Mouse (Mus musculus): ENCODE results near the gene Fgf22.

Fgf22 gene

GRCm38 (mm10) chr10:79792339-79793040, 37.6 kb downstream of the Fgf22 start:
- no peak for DNase-seq (ENCODE audit: low read depth, low spot score)

DNA sequence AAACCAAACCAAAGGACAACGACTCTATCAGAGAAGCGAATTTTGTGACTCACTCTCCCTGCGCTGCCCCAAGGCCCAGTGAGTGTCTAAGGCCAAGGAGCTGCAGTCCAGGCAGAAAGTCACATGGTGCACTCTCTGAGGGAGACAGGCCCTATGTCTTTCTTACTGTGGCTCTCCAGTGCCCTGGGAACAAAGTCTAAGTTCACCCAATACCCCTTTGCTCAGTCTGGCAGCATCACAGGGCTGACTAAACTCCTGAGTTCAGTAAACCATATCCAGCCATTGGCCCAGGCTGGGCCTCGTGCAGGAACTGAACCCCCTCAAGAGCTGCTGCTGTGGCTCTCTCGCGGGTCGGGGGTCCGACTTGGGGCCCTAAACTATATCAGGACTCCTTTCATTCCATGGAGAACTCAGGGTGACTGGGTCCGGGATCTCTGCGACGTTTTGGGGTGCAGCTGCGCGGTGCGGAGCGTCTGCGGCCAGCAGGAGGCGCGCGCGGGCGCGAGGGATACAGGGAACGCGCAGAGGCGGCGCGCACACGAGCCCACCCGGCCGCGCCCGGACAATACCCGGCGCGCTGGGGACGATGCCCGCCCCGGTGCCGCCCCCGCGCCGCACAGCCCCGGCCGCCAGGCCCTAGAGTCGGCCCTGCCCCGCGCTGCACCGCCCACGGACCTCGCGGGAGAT, 38.3 kb downstream of the Fgf22 start, which contains the start of gene Palm:
Palm (plus strand) TSS at position 522 of the 687 bp plus-strand sequence.
- DNase-seq (ENCODE audit: low read depth, low spot score), result peak; percentile 60

DNA sequence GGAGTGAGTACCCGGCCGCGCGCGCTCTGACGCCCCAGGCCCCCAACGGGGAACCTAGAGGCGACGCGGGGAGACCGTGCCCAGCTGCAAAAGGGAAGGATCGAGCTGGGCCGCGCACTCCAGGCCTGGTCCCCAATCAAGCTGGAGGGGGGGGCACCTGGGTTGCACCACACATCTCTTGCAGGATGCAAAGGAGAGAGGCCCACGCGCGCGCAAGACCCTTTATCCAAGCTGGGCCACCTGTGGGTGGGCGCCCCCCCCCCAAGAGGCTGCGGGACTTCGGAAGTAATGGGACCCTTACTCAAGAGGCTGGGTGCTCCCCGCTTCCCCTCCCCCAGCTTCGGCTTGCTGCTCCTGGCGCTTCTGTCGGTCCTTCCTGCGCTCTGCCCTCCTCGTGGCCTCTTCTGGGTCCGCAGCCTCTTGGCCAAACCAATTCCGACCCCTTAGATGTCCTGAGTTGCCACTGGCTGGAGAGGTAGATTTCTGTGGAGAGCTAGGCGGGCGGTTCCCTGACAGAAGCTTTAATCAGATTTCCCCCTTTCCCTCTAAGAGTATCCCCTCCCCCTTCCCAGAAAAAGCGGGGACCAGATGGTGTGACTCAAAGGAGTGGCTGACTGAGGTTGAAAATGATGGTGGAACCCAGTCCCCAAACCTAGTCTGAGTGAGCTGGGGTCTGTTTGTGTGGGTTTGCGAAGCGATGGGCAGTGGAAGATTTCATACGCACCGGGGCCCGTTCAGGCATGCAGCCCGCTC, 39.0 kb downstream of the Fgf22 start:
- no peak for DNase-seq (ENCODE audit: low read depth, low spot score)

DNA sequence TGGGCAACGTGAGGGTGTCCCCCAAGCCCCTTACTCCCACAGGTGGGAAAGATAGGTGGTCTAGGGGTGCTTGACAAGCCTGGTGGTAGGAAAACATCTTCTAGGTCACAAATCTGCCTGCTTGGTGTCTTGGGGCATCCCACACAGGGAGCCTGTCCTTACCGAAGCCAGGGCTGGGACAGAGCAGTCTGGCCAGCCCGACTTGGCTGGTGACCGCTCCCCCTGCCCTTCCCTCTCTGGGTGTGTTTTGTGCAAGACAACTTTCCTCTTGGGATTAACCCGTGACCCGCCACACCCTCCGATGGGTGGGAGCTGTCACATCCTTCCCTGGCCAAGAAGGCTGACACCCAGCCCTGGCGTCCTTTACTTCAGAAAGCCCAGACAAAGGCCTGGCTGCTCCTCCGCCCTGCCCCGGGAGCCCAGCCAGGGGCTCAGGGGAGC, 39.6 kb downstream of the Fgf22 start:
- no peak for DNase-seq (ENCODE audit: low read depth, low spot score)

GRCm38 (mm10) chr10:79795905-79796304, 41.0 kb downstream of the Fgf22 start:
- no peak for DNase-seq (ENCODE audit: low read depth, low spot score)

GRCm38 (mm10) chr10:79797326-79797725, 42.5 kb downstream of the Fgf22 start:
- no peak for DNase-seq (ENCODE audit: low read depth, low spot score)

DNA sequence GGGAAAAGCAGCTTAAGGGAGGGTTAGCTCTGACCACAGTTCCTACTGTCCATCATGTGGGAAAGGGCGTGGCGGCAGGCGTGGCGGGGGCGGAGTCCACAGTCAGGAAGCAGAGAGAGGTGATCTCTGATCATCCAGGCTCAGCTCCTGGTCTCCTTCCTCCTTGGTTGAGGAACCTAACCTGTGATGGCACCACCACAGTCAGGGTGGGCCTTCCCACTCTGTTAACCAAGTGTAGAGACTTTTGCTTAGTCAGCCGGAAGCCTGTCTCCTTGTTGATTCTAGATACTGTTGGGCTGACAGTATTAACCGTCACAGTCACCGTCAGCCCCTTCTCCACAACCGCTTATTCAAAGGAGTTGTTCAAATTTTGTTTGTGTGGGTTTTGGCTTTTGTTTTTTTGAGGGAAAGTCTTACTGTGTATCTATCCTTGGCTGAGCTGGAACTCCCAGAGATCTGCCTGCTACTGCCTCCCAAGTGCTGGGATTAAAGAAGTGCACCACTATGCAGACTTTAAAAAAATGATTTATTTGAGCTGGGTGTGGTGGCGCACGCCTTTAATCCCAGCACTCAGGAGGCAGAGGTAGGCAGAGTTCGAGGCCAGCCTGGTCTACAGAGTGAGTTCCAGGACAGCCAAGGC, 43.5 kb downstream of the Fgf22 start:
- DNase-seq (ENCODE audit: low read depth, low spot score), result no peak

- no peak for DNase-seq (ENCODE audit: low read depth, low spot score)
Measured at GRCm38 (mm10) chr10:79800508-79800907, 45.6 kb downstream of the Fgf22 start.

DNA sequence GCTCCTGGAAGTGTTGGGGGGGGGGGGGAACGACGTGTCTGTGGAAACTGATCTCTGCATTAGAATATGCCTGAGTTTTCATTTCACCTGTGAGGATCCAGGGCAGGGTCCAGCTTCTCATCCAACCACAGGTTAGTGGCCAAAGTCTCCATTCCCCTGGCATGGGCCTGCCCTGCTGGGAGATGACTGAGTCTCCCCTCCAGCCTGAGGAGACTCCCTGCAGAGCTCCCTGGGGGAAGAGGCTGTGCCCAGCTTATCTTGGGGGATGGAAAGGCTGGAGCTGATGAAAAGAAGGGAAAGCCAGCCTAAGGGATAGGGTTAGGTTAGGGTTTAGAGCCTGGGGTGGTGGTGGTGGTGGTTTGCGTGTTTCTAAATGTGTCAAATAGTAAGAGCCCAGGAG, 47.0 kb downstream of the Fgf22 start:
- DNase-seq (ENCODE audit: low read depth, low spot score), result no peak

- DNase-seq (ENCODE audit: low read depth, low spot score), result no peak
Measured at GRCm38 (mm10) chr10:79802331-79802971, 47.6 kb downstream of the Fgf22 start.

DNA sequence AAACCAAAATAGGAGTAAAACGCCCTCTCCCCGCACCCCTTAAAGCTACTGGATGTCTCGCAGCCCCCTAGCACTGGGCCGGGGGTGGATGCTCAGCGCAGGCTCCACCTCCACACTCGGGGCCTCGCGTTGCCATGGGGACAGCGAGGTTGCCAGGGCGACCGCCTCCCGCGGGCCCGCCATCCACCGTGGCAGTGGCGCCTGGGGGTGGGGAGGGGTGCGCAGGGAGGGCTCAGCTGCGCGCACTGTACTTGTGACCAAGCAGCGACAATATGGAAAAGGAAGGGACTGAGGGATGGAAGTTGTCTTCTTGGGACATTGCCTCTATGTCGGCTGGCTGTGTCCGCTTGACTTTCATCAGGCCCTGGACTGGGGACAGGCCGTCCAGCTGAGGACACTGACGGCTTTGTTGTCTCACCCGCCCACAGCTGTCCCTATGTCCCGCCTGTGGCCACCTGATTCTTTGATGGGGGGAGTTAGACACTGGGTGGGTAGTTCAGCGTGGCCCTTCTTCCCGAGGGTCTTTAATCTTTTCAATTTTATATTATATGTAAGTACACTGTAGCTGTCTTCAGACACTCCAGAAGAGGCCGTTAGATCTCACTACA, 48.9 kb downstream of the Fgf22 start:
- peak; percentile 39 for DNase-seq (ENCODE audit: low read depth, low spot score)

DNA sequence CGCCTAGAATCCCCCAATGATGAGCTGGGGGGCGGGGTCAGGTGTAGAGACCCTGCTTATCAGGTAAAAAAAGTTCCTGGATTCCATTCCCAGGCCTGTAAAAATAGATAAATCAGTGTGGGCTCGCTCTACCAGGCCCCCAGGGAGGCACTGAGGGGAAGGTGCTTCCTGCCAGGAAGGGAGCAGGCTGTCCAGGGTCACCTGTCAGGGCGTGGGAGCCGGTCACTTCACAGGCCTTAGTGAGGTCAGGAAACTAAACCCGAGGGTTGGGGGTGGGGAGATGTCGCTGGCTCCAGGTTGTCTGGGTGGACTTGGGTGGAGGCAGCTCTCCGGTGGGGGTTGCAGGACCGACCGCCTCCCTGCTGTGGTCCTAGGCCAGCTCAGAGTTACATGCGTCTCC, 50.8 kb downstream of the Fgf22 start:
- DNase-seq (ENCODE audit: low read depth, low spot score), result no peak

DNA sequence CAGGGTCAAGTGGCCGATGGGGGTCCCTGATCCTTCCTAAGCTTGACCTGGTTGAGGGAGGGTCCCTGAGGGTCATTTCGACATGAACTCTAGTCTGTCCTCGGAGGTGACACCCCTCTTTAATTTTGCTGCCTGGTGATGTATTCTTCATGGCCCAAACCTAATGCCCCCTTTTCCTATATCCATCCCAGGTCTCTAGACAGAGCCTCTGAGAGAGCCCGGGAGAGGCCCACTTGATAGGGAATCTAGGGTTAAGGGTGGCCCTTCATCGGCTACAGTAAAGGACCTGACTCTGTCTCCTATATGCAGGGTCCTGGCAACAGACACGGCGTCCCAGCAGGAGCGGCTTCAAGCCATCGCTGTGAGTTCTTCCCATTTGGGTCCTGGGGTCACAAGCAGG, 51.5 kb downstream of the Fgf22 start:
- DNase-seq (ENCODE audit: low read depth, low spot score), result no peak

DNA sequence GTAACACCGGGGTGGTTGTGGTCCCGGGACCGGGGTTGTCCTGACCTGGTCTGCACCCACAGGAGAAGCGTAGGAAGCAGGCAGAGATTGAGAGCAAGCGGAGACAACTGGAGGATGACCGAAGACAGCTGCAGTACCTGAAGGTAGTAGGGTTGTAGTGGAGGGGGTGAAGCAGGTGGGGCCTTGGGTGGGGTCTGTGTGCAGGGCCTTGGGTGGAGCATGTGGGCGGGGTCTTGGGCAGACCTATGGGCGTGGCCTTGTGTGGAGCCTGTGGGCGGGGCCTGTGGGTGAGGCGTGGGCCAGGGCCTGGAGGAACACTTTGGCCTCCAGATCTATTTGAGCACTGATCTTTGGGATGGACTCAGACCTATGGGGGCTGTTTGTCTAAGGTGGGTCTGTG, 52.1 kb downstream of the Fgf22 start:
- no peak for DNase-seq (ENCODE audit: low read depth, low spot score)

DNA sequence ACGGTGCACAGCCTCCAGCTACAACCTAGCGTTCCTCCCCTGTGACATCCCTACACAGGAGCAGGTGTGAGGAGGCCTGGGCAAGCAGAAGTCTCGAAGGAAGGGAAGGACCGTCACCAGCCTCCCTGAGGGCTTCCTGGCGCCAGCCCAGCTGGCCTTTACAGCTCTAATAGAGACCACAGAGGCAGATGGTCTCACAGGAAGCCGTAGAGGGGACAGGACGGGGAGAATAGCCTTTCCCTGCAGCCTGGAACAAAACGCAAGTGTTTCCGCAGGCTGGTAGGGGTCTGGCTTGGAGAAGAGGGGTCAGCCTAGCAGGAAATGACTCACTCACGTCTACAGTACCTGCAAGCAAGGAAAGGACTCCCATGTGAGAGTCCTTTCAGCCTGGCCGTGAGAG, 53.0 kb downstream of the Fgf22 start:
- no peak for DNase-seq (ENCODE audit: low read depth, low spot score)

Data from retina, postnatal 7 days (tissue).